Mouse (Mus musculus): Measurements from ENCODE around the gene Gm12117. TPM values are rescaled to one million over a fixed set of nuclear protein-coding genes. Genes with fewer than 3 reads are reported as not detected.

Gm12117 gene
- polyA plus RNA-seq (2017; shearing (Covaris generic)), result not detected

GRCm38 (mm10) chr11:33276637-33277036 is at the start of gene Gm12117:
Gene Gm12117, minus strand, starts transcription at chr11:33276737.

Other genes with a start within 250 kb of the Gm12117 start
- under 1 TPM; 0.27 to 0.30 TPM for gene Fgf18, start 129.3 kb downstream of the Gm12117 start, polyA plus RNA-seq (2017; shearing (Covaris generic))
- 100 to 1,000 TPM; 451 to 822 TPM for gene Npm1, start 113.5 kb downstream of the Gm12117 start, polyA plus RNA-seq (2017; shearing (Covaris generic))
- not detected for gene Tlx3, start 73.1 kb downstream of the Gm12117 start, polyA plus RNA-seq (2017; shearing (Covaris generic))
- gene Ranbp17, start 237.0 kb upstream of the Gm12117 start, polyA plus RNA-seq (2017; shearing (Covaris generic)), result under 1 TPM; 0.57 to 0.76 TPM

All from activated CD4-positive, CD25-positive, alpha-beta regulatory T cell (primary cell).